Mouse (Mus musculus): ENCODE data around the gene Kcnip1. TPM values are rescaled to one million over a fixed set of nuclear protein-coding genes. Genes with fewer than 3 reads are reported as not detected.

Gene Kcnip1
- polyA plus RNA-seq, 1 experiment, result not detected

DNA sequence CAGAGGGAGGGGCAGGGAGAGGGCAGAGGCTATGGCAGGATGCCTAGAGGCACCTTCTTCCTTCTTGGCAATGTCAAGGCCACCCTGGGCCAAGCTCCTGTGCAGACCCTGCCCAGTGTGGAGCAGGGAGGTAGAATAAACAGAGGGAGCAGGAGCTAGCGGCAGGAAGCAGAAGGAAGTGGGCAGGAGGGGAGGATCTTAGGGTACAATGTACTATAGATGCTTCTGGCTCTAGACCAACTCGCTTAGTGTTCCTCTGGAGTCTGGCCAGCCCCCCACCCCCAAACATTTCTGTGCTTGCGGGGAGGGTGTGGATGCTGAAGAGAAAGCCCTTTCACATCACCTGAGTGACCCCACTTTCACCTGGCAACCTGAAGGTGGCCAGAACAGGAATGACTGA, 413.3 kb downstream of the Kcnip1 start:
- Histone ChIP-seq H3K27ac (ENCODE audit: insufficient read depth, low read length) (no peak overlapping the region), H3K36me3 (ENCODE audit: control insufficient read depth, insufficient read depth, low read length) (no peaks in the 10 kb centered on the region), H3K4me1 (ENCODE audit: control insufficient read depth, insufficient read depth, insufficient read length) (no peaks in the 10 kb centered on the region), H3K27me3 (ENCODE audit: control insufficient read depth, insufficient read depth, low read length) (no peaks in the 10 kb centered on the region), H3K4me3 (ENCODE audit: extremely low read depth, insufficient read depth, insufficient read length) (no peak overlapping the region)
- TF ChIP-seq POLR2A (IDR thresholded peaks at IDR 0.05; ENCODE audit: low read depth, low read length) (no peak), CTCF (IDR thresholded peaks at IDR 0.05; ENCODE audit: extremely low read depth, insufficient read depth, insufficient read length, insufficient replicate concordance) (no peak)
- DNase-seq (ENCODE audit: low read depth in 1 of 2, low spot score in 2 of 2), result no peak
- WGBS, result 23% methylated on average over 3 of the region's 3 CpGs

Other genes with a start within 250 kb of the Kcnip1 start
- gene Kcnmb1, start 30.1 kb downstream of the Kcnip1 start, polyA plus RNA-seq (2012; rRNA removed), result 0.27 and 0.48 TPM in 2 replicates
- 34.0 and 34.2 TPM in 2 replicates for gene Lcp2, start 53.8 kb upstream of the Kcnip1 start, polyA plus RNA-seq (2012; rRNA removed)
- not detected in 2 replicates for gene 4930469K13Rik, start 105.4 kb upstream of the Kcnip1 start, polyA plus RNA-seq (2012; rRNA removed)
- gene Foxi1, start 214.9 kb upstream of the Kcnip1 start, polyA plus RNA-seq (2012; rRNA removed), result not detected in 2 replicates